In the genomic region with DNA sequence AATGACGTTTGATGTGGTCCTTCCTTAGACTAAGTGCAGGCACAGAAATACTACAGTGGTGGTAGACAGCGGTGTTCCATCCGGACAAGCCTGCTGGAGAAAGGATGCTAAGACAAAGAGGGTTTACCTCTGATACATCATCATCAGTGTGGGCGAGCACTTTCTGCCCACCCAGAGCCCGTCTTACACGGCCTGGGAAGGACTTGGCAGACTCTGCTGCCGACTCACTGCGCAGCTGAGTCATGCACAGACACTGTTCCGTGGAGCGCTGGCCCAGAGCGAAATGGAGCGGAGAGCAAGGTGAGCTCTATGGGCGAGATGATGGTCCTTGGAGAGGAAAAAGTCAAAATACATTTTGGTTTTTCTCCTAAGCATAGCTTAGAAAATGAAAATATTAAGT, we compare ENCODE assay signal across 15 mouse cellular contexts. TPM values are rescaled to one million over a fixed set of nuclear protein-coding genes. Genes with fewer than 3 reads are reported as not detected.
DNase-seq lines count a peak whose midpoint lies in the region; ATAC-seq and TF ChIP-seq lines count a peak whose summit lies in the region.
"Had no signal": no experiment of that assay in that cellular context is flagged by ENCODE, and none has a peak within 500 bp of the region (broad histone marks: within the 10 kb centered on the region; RNA-seq: fewer than 3 reads in every experiment).

No protein-coding gene starts in this region.

- H3K9ac ChIP-seq in heart, embryonic 14.5 days (ENCODE audit: low read length): peak overlapping the region; percentile 41; the same call in 1 of the 2 replicates
- no peak overlapping the region for H3K9ac ChIP-seq in lung, embryonic 14.5 days
- H3K9ac ChIP-seq: limb, embryonic 15.5 days had no signal

- H3K36me3 ChIP-seq in heart, embryonic 14.5 days (ENCODE audit: control insufficient read depth, insufficient read depth, low read length): 0 out of 2 replicates have a peak, but pooled peaks cover 15% of the 10 kb centered on the region
- H3K36me3 ChIP-seq in lung, embryonic 14.5 days (ENCODE audit: insufficient read depth): no peaks in the 10 kb centered on the region

- H3K27ac ChIP-seq in heart, embryonic 14.5 days (replicated peaks in 1 of 2; ENCODE audit: control insufficient read depth in 1 of 2, insufficient read depth in 1 of 2, low read depth in 2 of 2, low read length in 2 of 2): peak overlapping the region; percentile 69
- H3K27ac ChIP-seq in lung, embryonic 14.5 days (ENCODE audit: low read depth): no peak overlapping the region
- H3K27ac ChIP-seq: forebrain, embryonic 10.5 days; kidney, postnatal 0 days; limb, embryonic 15.5 days; midbrain, embryonic 10.5 days had no signal

- intact Hi-C loops in heart, postnatal 36 days (cut with DNase I): no loop called here

- peak overlapping the region; percentile 42; the same call in 1 of the 2 replicates for H3K4me2 ChIP-seq in heart, embryonic 14.5 days (ENCODE audit: low read length)
- no peak overlapping the region for H3K4me2 ChIP-seq in lung, embryonic 14.5 days
- H3K4me2 ChIP-seq: limb, embryonic 15.5 days had no signal

- WGBS in heart, embryonic 14.5 days: 83% methylated on average over 13 of the region's 13 CpGs
- 82% methylated on average over 13 of the region's 13 CpGs for WGBS in lung, embryonic 14.5 days

- no peaks in the 10 kb centered on the region for H3K27me3 ChIP-seq in heart, embryonic 14.5 days (ENCODE audit: control insufficient read depth, insufficient read depth, low read length)
- H3K27me3 ChIP-seq in lung, embryonic 14.5 days (ENCODE audit: insufficient read depth, low read length): no peaks in the 10 kb centered on the region
- H3K27me3 ChIP-seq: limb, embryonic 15.5 days had no signal

- H3K4me3 ChIP-seq in heart, embryonic 14.5 days (ENCODE audit: control insufficient read depth in 1 of 2, insufficient read depth in 1 of 2, low read depth in 1 of 2, low read length in 2 of 2): no peak overlapping the region
- H3K4me3 ChIP-seq in lung, embryonic 14.5 days (ENCODE audit: low read depth, low read length): no peak overlapping the region
- H3K4me3 ChIP-seq: forebrain, embryonic 10.5 days; limb, embryonic 15.5 days; midbrain, embryonic 10.5 days; myocyte had no signal

- DNase-seq in heart, postnatal 36 days: no peak
- no peak for DNase-seq in lung, embryonic 14.5 days
- DNase-seq in lung, postnatal 10 days: no peak
- peak; percentile 52 to 59 for DNase-seq in frontal cortex, postnatal 36 days (ENCODE audit: low spot score in 2 of 2)
- DNase-seq in kidney, postnatal 36 days: no peak
- no peak for DNase-seq in thymus, postnatal 14 days
- DNase-seq: cerebellum, adult 18-20 months; gastrocnemius, postnatal 10 days; thymus, postnatal 36 days had no signal

- H3K4me1 ChIP-seq in heart, embryonic 14.5 days (ENCODE audit: control insufficient read depth in 2 of 2, insufficient read depth in 2 of 2, low read length in 2 of 2): peaks cover 8 to 14% of the 10 kb centered on the region in 2 experiments
- H3K4me1 ChIP-seq in lung, embryonic 14.5 days (ENCODE audit: insufficient read depth): no peaks in the 10 kb centered on the region
- H3K4me1 ChIP-seq: forebrain, embryonic 10.5 days; limb, embryonic 15.5 days; midbrain, embryonic 10.5 days had no signal

- TF ChIP-seq CTCF in lung, embryonic 14.5 days (IDR thresholded peaks at IDR 0.05; ENCODE audit: low read depth): no peak

- no peaks in the 10 kb centered on the region for H3K9me3 ChIP-seq in heart, embryonic 14.5 days (ENCODE audit: control insufficient read depth, low read length)
- no peaks in the 10 kb centered on the region for H3K9me3 ChIP-seq in lung, embryonic 14.5 days (ENCODE audit: low read depth, low read length)
- H3K9me3 ChIP-seq: forebrain, embryonic 10.5 days; limb, embryonic 15.5 days; midbrain, embryonic 10.5 days had no signal

- no peak for ATAC-seq in heart, embryonic 14.5 days (ENCODE audit: insufficient number of reproducible peaks, insufficient read depth, low FRiP score, low read depth)
- peak; percentile 8; the same call in 1 of the 2 replicates for ATAC-seq in lung, embryonic 14.5 days (ENCODE audit: insufficient read depth)

RNA-seq across cellular contexts. Expression of a gene that starts 31.9 kb away (rescaled TPM):
- 13.8 and 17.4 TPM in 2 replicates for polyA plus RNA-seq in heart, embryonic 14.5 days (2014; fragmentation: Nextera tagmentation; extraction: Ambion mirVana)
- total RNA-seq in heart, postnatal 36 days (2021): 1 to 10 TPM; 7.6 to 8.9 TPM
- 17.6 and 19.3 TPM in 2 replicates for polyA plus RNA-seq in lung, embryonic 14.5 days (2014; fragmentation: Nextera tagmentation; extraction: Ambion mirVana)

RNA-seq across cellular contexts. Expression of a gene that starts 55.9 kb away (rescaled TPM):
- polyA plus RNA-seq in heart, embryonic 14.5 days (2014; fragmentation: Nextera tagmentation; extraction: Ambion mirVana): 38.4 and 41.5 TPM in 2 replicates
- 10 to 100 TPM in 1 of 2 experiments, 1 to 10 TPM in 1; 9.3 to 10.5 TPM for total RNA-seq in heart, postnatal 36 days (2021)
- polyA plus RNA-seq in lung, embryonic 14.5 days (2014; fragmentation: Nextera tagmentation; extraction: Ambion mirVana): 46.8 and 53.4 TPM in 2 replicates

Comparison
In these comparisons a context has a peak if more than half of its experiments do, and no peak if none do; other contexts are left out.
1. DNase-seq: peak in frontal cortex, postnatal 36 days (2 of 2); none in heart, postnatal 36 days (0 of 2), lung, embryonic 14.5 days (single experiment), lung, postnatal 10 days (single experiment), kidney, postnatal 36 days (0 of 2) and thymus, postnatal 14 days (single experiment).